Mouse (Mus musculus) layer of hippocampus, adult 11-12 months (tissue): Measurements from ENCODE around the gene Nckipsd.

Experiments used
- DNase-seq: peaks from one replicate; pipeline ENCODE4 v3.0.0; 2022; ENCODE audit warnings: low spot score

The Nckipsd gene

GRCm38 (mm10) chr9:108799564-108799963 lies 8.6 kb upstream of the Nckipsd start:
- DNase-seq: no peak

GRCm38 (mm10) chr9:108805768-108806167 lies 2.4 kb upstream of the Nckipsd start:
- no peak for DNase-seq

- DNase-seq: no peak
Observed at GRCm38 (mm10) chr9:108806379-108806778, 1.8 kb upstream of the Nckipsd start.

GRCm38 (mm10) chr9:108806831-108807230 lies 1.3 kb upstream of the Nckipsd start:
- no peak for DNase-seq

GRCm38 (mm10) chr9:108807674-108808073 lies 494 bp upstream of the Nckipsd start:
- no peak for DNase-seq

- DNase-seq: no peak
Observed at GRCm38 (mm10) chr9:108809188-108809587, 1.0 kb downstream of the Nckipsd start.

GRCm38 (mm10) chr9:108809723-108810122 lies 1.6 kb downstream of the Nckipsd start:
- no peak for DNase-seq

GRCm38 (mm10) chr9:108810516-108810915 lies 2.3 kb downstream of the Nckipsd start:
- DNase-seq: no peak

GRCm38 (mm10) chr9:108815557-108815956 lies 7.4 kb downstream of the Nckipsd start:
- DNase-seq: no peak

GRCm38 (mm10) chr9:108819495-108819894 lies 11.3 kb downstream of the Nckipsd start:
- peak; percentile 69 for DNase-seq

GRCm38 (mm10) chr9:108820077-108820476 lies 11.9 kb downstream of the Nckipsd start:
- no peak for DNase-seq

- DNase-seq: no peak
Observed at GRCm38 (mm10) chr9:108824144-108824685, 16.0 kb downstream of the Nckipsd start.

GRCm38 (mm10) chr9:108824755-108825413 lies 16.7 kb downstream of the Nckipsd start:
- peak; percentile 90 for DNase-seq

- peak; percentile 85 for DNase-seq
Observed at GRCm38 (mm10) chr9:108825820-108826699, 17.9 kb downstream of the Nckipsd start, which contains the start of gene Celsr3. Celsr3 (plus strand) TSS chr9:108826320.

- DNase-seq: peak; percentile 57
Observed at GRCm38 (mm10) chr9:108826700-108827340, 18.7 kb downstream of the Nckipsd start.

GRCm38 (mm10) chr9:108827454-108827853 lies 19.3 kb downstream of the Nckipsd start:
- DNase-seq: no peak

GRCm38 (mm10) chr9:108827906-108828305 lies 19.7 kb downstream of the Nckipsd start:
- no peak for DNase-seq

- DNase-seq: no peak
Observed at GRCm38 (mm10) chr9:108831637-108832036, 23.5 kb downstream of the Nckipsd start.

GRCm38 (mm10) chr9:108832390-108833108 lies 24.4 kb downstream of the Nckipsd start:
- DNase-seq: peak; percentile 82

- peak; percentile 69 for DNase-seq
Observed at GRCm38 (mm10) chr9:108842989-108843388, 34.8 kb downstream of the Nckipsd start.

GRCm38 (mm10) chr9:108845390-108845789 lies 37.2 kb downstream of the Nckipsd start:
- DNase-seq: no peak

- DNase-seq: no peak
Observed at GRCm38 (mm10) chr9:108847374-108847773, 39.2 kb downstream of the Nckipsd start.
